Mouse (Mus musculus) embryonic facial prominence, embryonic 12.5 days (tissue): ENCODE results near the gene Prkca. TPM values are rescaled to one million over a fixed set of nuclear protein-coding genes. Genes with fewer than 3 reads are reported as not detected.

Source experiments
- ATAC-seq: fragments of 200-750 bp; cut with Nextera tagmentation; 2 replicates; pipeline ENCODE4 v1.8.0; 2017; ENCODE audit not compliant: insufficient number of reproducible peaks, insufficient read depth, low FRiP score, low TSS enrichment
- H3K27ac ChIP-seq: fragments of 300-500 bp; sonication (generic); 2 replicates; pipeline ENCODE4 v1.5.1; 2016; ENCODE audit warnings: mild to moderate bottlenecking
- H3K27me3 ChIP-seq: fragments of 300-500 bp; sonication (generic); 2 replicates; pipeline ENCODE4 v1.6.1; 2016; ENCODE audit warnings: mild to moderate bottlenecking, moderate library complexity
- H3K36me3 ChIP-seq: fragments of 300-500 bp; sonication (generic); 2 replicates; pipeline ENCODE4 v1.6.1; 2016; ENCODE audit warnings: mild to moderate bottlenecking
- H3K4me1 ChIP-seq: fragments of 300-500 bp; sonication (generic); 2 replicates; pipeline ENCODE4 v1.6.1; 2016
- H3K4me2 ChIP-seq: fragments of 300-500 bp; sonication (generic); replicated peaks from 2 replicates; pipeline ENCODE4 v1.6.1; 2016; ENCODE audit warnings: mild to moderate bottlenecking, moderate library complexity
- H3K4me3 ChIP-seq: fragments of 300-500 bp; sonication (generic); 2 replicates; pipeline ENCODE4 v1.5.1; 2016; ENCODE audit warnings: mild to moderate bottlenecking
- H3K9ac ChIP-seq: fragments of 300-500 bp; sonication (generic); 2 replicates; pipeline ENCODE4 v1.6.1; 2016; ENCODE audit warnings: mild to moderate bottlenecking, moderate library complexity
- H3K9me3 ChIP-seq: fragments of 300-500 bp; sonication (generic); 2 replicates; pipeline ENCODE4 v1.6.1; 2016; ENCODE audit warnings: mild to moderate bottlenecking, moderate library complexity
- WGBS: fragments of 180-500 bp; shearing (Covaris S2); methylation state at CpG from one replicate; pipeline ENCODE4 v1.1.7; 2016; 5-methylcytosine and 5-hydroxymethylcytosine counted together
- polyA plus RNA-seq: library from polyadenylated mRNA; unstranded; fragments of >200 nt; fragmentation: Nextera tagmentation; extraction: Ambion mirVana; gene quantifications from 2 replicates; pipeline ENCODE4 v1.2.1, GENCODE M21; 2016

Prkca gene
- polyA plus RNA-seq = 8.0 and 8.5 TPM in 2 replicates

- under 1% methylated on average over 59 of the region's 63 CpGs for WGBS
- peak within 1 kb of the TSS; percentile 78 for H3K4me3 ChIP-seq
- 0 out of 2 replicates have a peak, but pooled peaks cover 6% of the 10 kb centered on the region for H3K27me3 ChIP-seq
- H3K9ac ChIP-seq = peak within 1 kb of the TSS; percentile 75
- H3K27ac ChIP-seq = peak within 1 kb of the TSS; percentile 73
- H3K9me3 ChIP-seq = no peaks in the 10 kb centered on the region
- no peaks in the 10 kb centered on the region for H3K36me3 ChIP-seq
- 0 out of 2 replicates have a peak, but pooled peaks cover 3% of the 10 kb centered on the region for H3K4me1 ChIP-seq
- ATAC-seq = peak; percentile 92
- peak within 1 kb of the TSS; percentile 100 for H3K4me2 ChIP-seq
Observed at GRCm38 (mm10) chr11:108343789-108344462, at the start of gene Prkca. Gene Prkca (minus strand): TSS chr11:108343928.

GRCm38 (mm10) chr11:108385666-108386024 is 41.9 kb upstream of the Prkca start:
- Histone ChIP-seq H3K4me1 (no peaks in the 10 kb centered on the region), H3K9me3 (no peaks in the 10 kb centered on the region), H3K27ac (no peak overlapping the region), H3K9ac (no peak overlapping the region), H3K36me3 (no peaks in the 10 kb centered on the region), H3K27me3 (no peaks in the 10 kb centered on the region), H3K4me3 (no peak overlapping the region), H3K4me2 (no peak overlapping the region)
- 89% methylated on average over 1 of the region's 1 CpGs for WGBS
- no peak for ATAC-seq

- no peak overlapping the region for H3K27ac ChIP-seq
- 65% methylated on average over 4 of the region's 4 CpGs for WGBS
- no peak overlapping the region for H3K4me3 ChIP-seq
- no peak overlapping the region for H3K4me2 ChIP-seq
- H3K9ac ChIP-seq = no peak overlapping the region
- H3K9me3 ChIP-seq = no peaks in the 10 kb centered on the region
- no peaks in the 10 kb centered on the region for H3K27me3 ChIP-seq
- no peak for ATAC-seq
- H3K36me3 ChIP-seq = no peaks in the 10 kb centered on the region
- no peaks in the 10 kb centered on the region for H3K4me1 ChIP-seq
Observed at GRCm38 (mm10) chr11:108384920-108385665, 41.4 kb upstream of the Prkca start.

GRCm38 (mm10) chr11:108382664-108383063 is 38.9 kb upstream of the Prkca start:
- no peak for ATAC-seq
- WGBS = 82% methylated on average over 3 of the region's 3 CpGs
- H3K9ac ChIP-seq = no peak overlapping the region
- H3K27ac ChIP-seq = no peak overlapping the region
- H3K36me3 ChIP-seq = no peaks in the 10 kb centered on the region
- no peaks in the 10 kb centered on the region for H3K27me3 ChIP-seq
- H3K9me3 ChIP-seq = no peaks in the 10 kb centered on the region
- H3K4me1 ChIP-seq = no peaks in the 10 kb centered on the region
- no peak overlapping the region for H3K4me3 ChIP-seq
- H3K4me2 ChIP-seq = no peak overlapping the region

GRCm38 (mm10) chr11:108378363-108378751 is 34.6 kb upstream of the Prkca start:
- Histone ChIP-seq H3K9me3 (no peaks in the 10 kb centered on the region), H3K4me3 (no peak overlapping the region), H3K36me3 (no peaks in the 10 kb centered on the region), H3K9ac (no peak overlapping the region), H3K4me1 (no peaks in the 10 kb centered on the region), H3K27me3 (no peaks in the 10 kb centered on the region), H3K4me2 (no peak overlapping the region), H3K27ac (no peak overlapping the region)
- 76% methylated on average over 4 of the region's 4 CpGs for WGBS
- ATAC-seq = no peak

GRCm38 (mm10) chr11:108377680-108378362 is 34.1 kb upstream of the Prkca start:
- H3K27me3 ChIP-seq = no peaks in the 10 kb centered on the region
- no peak for ATAC-seq
- WGBS = 41% methylated on average over 19 of the region's 19 CpGs
- no peaks in the 10 kb centered on the region for H3K36me3 ChIP-seq
- no peaks in the 10 kb centered on the region for H3K4me1 ChIP-seq
- H3K9ac ChIP-seq = no peak overlapping the region
- H3K27ac ChIP-seq = no peak overlapping the region
- no peak overlapping the region for H3K4me2 ChIP-seq
- no peaks in the 10 kb centered on the region for H3K9me3 ChIP-seq
- no peak overlapping the region for H3K4me3 ChIP-seq

GRCm38 (mm10) chr11:108376815-108377214 is 33.1 kb upstream of the Prkca start:
- Histone ChIP-seq H3K4me3 (no peak overlapping the region), H3K4me1 (no peaks in the 10 kb centered on the region), H3K9me3 (no peaks in the 10 kb centered on the region), H3K4me2 (no peak overlapping the region), H3K27me3 (no peaks in the 10 kb centered on the region), H3K9ac (no peak overlapping the region), H3K36me3 (no peaks in the 10 kb centered on the region), H3K27ac (no peak overlapping the region)
- ATAC-seq = no peak
- WGBS = 90% methylated on average over 7 of the region's 7 CpGs

- H3K27me3 ChIP-seq = no peaks in the 10 kb centered on the region
- H3K4me1 ChIP-seq = 0 out of 2 replicates have a peak, but pooled peaks cover 6% of the 10 kb centered on the region
- no peak overlapping the region for H3K4me2 ChIP-seq
- no peak for ATAC-seq
- no peak overlapping the region for H3K4me3 ChIP-seq
- no peak overlapping the region for H3K27ac ChIP-seq
- H3K36me3 ChIP-seq = no peaks in the 10 kb centered on the region
- 92% methylated on average over 1 of the region's 1 CpGs for WGBS
- no peaks in the 10 kb centered on the region for H3K9me3 ChIP-seq
- no peak overlapping the region for H3K9ac ChIP-seq
Observed at GRCm38 (mm10) chr11:108367046-108367445, 23.3 kb upstream of the Prkca start.

GRCm38 (mm10) chr11:108365600-108365999 is 21.9 kb upstream of the Prkca start:
- WGBS = 65% methylated on average over 7 of the region's 7 CpGs
- no peak overlapping the region for H3K27ac ChIP-seq
- ATAC-seq = no peak

GRCm38 (mm10) chr11:108364945-108365589 is 21.3 kb upstream of the Prkca start:
- Histone ChIP-seq H3K36me3 (no peaks in the 10 kb centered on the region), H3K4me3 (no peak overlapping the region), H3K27ac (no peak overlapping the region), H3K9me3 (no peaks in the 10 kb centered on the region), H3K4me2 (no peak overlapping the region), H3K9ac (no peak overlapping the region), H3K4me1 (0 out of 2 replicates have a peak, but pooled peaks cover 6% of the 10 kb centered on the region), H3K27me3 (no peaks in the 10 kb centered on the region)
- 56% methylated on average over 5 of the region's 7 CpGs for WGBS
- ATAC-seq = no peak

More at GRCm38 (mm10) chr11:108365600-108365999, 21.9 kb upstream of the Prkca start:
- no peak overlapping the region for H3K4me2 ChIP-seq
- no peaks in the 10 kb centered on the region for H3K27me3 ChIP-seq
- H3K9me3 ChIP-seq = no peaks in the 10 kb centered on the region
- 0 out of 2 replicates have a peak, but pooled peaks cover 6% of the 10 kb centered on the region for H3K4me1 ChIP-seq
- no peaks in the 10 kb centered on the region for H3K36me3 ChIP-seq
- no peak overlapping the region for H3K9ac ChIP-seq
- no peak overlapping the region for H3K4me3 ChIP-seq

GRCm38 (mm10) chr11:108363991-108364390 is 20.3 kb upstream of the Prkca start:
- ATAC-seq = no peak
- Histone ChIP-seq H3K4me2 (no peak overlapping the region), H3K36me3 (no peaks in the 10 kb centered on the region), H3K9me3 (no peaks in the 10 kb centered on the region), H3K27ac (no peak overlapping the region), H3K4me3 (no peak overlapping the region), H3K27me3 (no peaks in the 10 kb centered on the region), H3K4me1 (0 out of 2 replicates have a peak, but pooled peaks cover 6% of the 10 kb centered on the region), H3K9ac (no peak overlapping the region)
- 68% methylated on average over 4 of the region's 4 CpGs for WGBS
